Mouse (Mus musculus): ENCODE results near the gene Otop3.

- TF ChIP-seq CTCF (IDR thresholded peaks at IDR 0.05; ENCODE audit: extremely low read depth, insufficient read depth, low read length) (no peak), POLR2A (IDR thresholded peaks at IDR 0.05; ENCODE audit: extremely low read depth, insufficient read depth, low read length) (peak; percentile 81)
Observed at GRCm38 (mm10) chr11:115367395-115367944, 32.9 kb downstream of the Otop3 start, which contains the start of gene Hid1.
